Mouse (Mus musculus): Measurements from ENCODE around the gene Mdm1. TPM values are rescaled to one million over a fixed set of nuclear protein-coding genes. Genes with fewer than 3 reads are reported as not detected.

The Mdm1 gene
- total RNA-seq, 2 experiments from 2014 or later = 11.0 to 13.1 TPM

DNA sequence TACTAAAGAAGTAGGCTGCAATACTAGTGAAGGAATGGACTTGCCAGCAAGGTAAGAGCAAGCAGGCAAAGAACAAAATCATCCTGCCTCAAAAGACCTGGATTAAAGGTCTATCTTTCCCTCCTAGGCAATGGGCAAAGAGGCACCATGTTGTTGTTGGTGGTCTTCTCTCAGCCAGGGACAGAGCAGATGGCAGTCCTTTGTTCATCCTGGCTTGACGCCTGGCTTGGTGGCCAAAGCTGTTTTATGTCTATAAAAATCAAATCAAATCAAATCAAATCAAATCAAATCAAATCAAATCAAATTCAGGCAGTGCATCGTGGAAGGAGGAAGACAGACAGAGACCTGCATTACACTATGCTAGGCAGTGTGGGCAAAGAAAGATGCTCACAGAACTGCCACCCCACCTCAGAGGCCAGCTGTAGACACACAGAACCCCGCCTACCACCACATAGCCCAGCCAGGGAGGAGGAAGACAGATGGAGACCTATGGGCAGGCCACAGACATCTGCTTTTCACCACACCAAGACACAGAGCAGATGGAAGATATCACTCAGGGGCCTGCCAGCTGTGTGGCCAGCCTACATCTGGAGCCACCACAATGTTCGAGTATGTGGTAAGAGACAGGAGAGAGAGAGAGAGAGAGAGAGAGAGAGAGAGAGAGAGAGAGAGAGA is 74.2 kb downstream of the Mdm1 start:
- peak in 1 of 2 experiments; percentile 34 for DNase-seq (ENCODE audit: low spot score in 2 of 2)

Other genes with a start within 250 kb of the Mdm1 start
- not detected for gene Il22, start 63.1 kb downstream of the Mdm1 start, total RNA-seq (2021)
- under 1 TPM; 0.69 to 0.91 TPM for gene Gm32717, start 99.0 kb downstream of the Mdm1 start, total RNA-seq (2021)
- under 1 TPM; 0.69 to 0.91 TPM for gene Gm32802, start 116.9 kb downstream of the Mdm1 start, total RNA-seq (2021)
- gene Iltifb, start 153.2 kb downstream of the Mdm1 start, total RNA-seq (2021) = not detected
- not detected for gene Gm9040, start 185.2 kb downstream of the Mdm1 start, total RNA-seq (2021)
- not detected for gene Gm9044, start 190.6 kb downstream of the Mdm1 start, total RNA-seq (2021)
- not detected for gene Gm9045, start 196.0 kb downstream of the Mdm1 start, total RNA-seq (2021)
- gene Gm9046, start 201.4 kb downstream of the Mdm1 start, total RNA-seq (2021) = not detected
- under 1 TPM in 1 of 2 experiments, not detected in 1; 0.21 TPM for gene Gm9048, start 206.9 kb downstream of the Mdm1 start, total RNA-seq (2021)
- gene Gm9049, start 212.3 kb downstream of the Mdm1 start, total RNA-seq (2021) = not detected

All from layer of hippocampus, postnatal 14 days (tissue).